8 mouse cellular contexts compared by ENCODE assay signal in genomic region chr8:11602006-11602680, GRCm38 (mm10). TPM values are rescaled to one million over a fixed set of nuclear protein-coding genes. Genes with fewer than 3 reads are reported as not detected.
DNase-seq lines count a peak whose midpoint lies in the region; ATAC-seq and TF ChIP-seq lines count a peak whose summit lies in the region.

No protein-coding gene starts in this region.

- DNase-seq in 416B (ENCODE audit: low read depth) = peak; percentile 82
- DNase-seq in adrenal gland, adult (ENCODE audit: inconsistent age in 2 of 2, low spot score in 1 of 2) = peak; percentile 63 to 90
- DNase-seq in embryo, embryonic 11 days = peak; percentile 80
- DNase-seq in heart, adult 2 months = peak; percentile 52 to 66
- DNase-seq in liver, embryonic 11.5 days (ENCODE audit: low spot score) = peak; percentile 67
- DNase-seq in neural tube, embryonic 11.5 days (ENCODE audit: low spot score) = peak; percentile 69
- DNase-seq in testis, postnatal 14 days (ENCODE audit: low spot score) = peak; percentile 53

- H3K79me2 ChIP-seq in heart, adult 2 months (replicated peaks; ENCODE audit: control insufficient read depth, insufficient read depth, low read length) = no peaks in the 10 kb centered on the region

- TF ChIP-seq POLR2A in heart, adult 2 months (IDR thresholded peaks at IDR 0.05; ENCODE audit: insufficient read depth, low read depth, low read length) = no peak

- no peak overlapping the region for H3K27ac ChIP-seq in heart, adult 2 months
- no peak overlapping the region for H3K27ac ChIP-seq in kidney, embryonic 14.5 days (ENCODE audit: low read depth, low read length)
- no peak overlapping the region for H3K27ac ChIP-seq in liver, embryonic 11.5 days (ENCODE audit: low read depth, low read length)
- H3K27ac ChIP-seq in neural tube, embryonic 11.5 days (ENCODE audit: low read depth, low read length) = no peak overlapping the region

- no peaks in the 10 kb centered on the region for H3K36me3 ChIP-seq in heart, adult 2 months (ENCODE audit: control insufficient read depth, insufficient read depth, low read length)
- no peaks in the 10 kb centered on the region for H3K36me3 ChIP-seq in kidney, embryonic 14.5 days (ENCODE audit: control insufficient read depth, insufficient read depth, low read length)
- H3K36me3 ChIP-seq in liver, embryonic 11.5 days (ENCODE audit: control insufficient read depth, insufficient read depth, low read length) = peaks cover 5% of the 10 kb centered on the region; the same call in 1 of the 2 replicates
- no peaks in the 10 kb centered on the region for H3K36me3 ChIP-seq in neural tube, embryonic 11.5 days (ENCODE audit: control insufficient read depth, insufficient read depth, low read length)

- no peak overlapping the region for H3K9ac ChIP-seq in heart, adult 2 months (ENCODE audit: low read depth, low read length)
- H3K9ac ChIP-seq in kidney, embryonic 14.5 days (ENCODE audit: low read depth, low read length) = no peak overlapping the region
- H3K9ac ChIP-seq in liver, embryonic 11.5 days (ENCODE audit: low read depth, low read length) = no peak overlapping the region
- no peak overlapping the region for H3K9ac ChIP-seq in neural tube, embryonic 11.5 days (ENCODE audit: low read length)

- TF ChIP-seq CTCF in heart, adult 2 months (IDR thresholded peaks at IDR 0.05) = peak; percentile 96

- intact Hi-C loops in heart, adult 2 months (cut with DNase I) = loop anchor here (2.0 to 5.0 kb wide), 5 partner anchors 35 to 160 kb away; partner anchors contain the start of gene 1700016D06Rik

- no peaks in the 10 kb centered on the region for H3K27me3 ChIP-seq in heart, adult 2 months (ENCODE audit: control insufficient read depth, insufficient read depth, low read length)
- H3K27me3 ChIP-seq in kidney, embryonic 14.5 days (ENCODE audit: control insufficient read depth, insufficient read depth, low read length) = no peaks in the 10 kb centered on the region
- H3K27me3 ChIP-seq in liver, embryonic 11.5 days (replicated peaks; ENCODE audit: control insufficient read depth, insufficient read depth, low read length) = no peaks in the 10 kb centered on the region
- H3K27me3 ChIP-seq in neural tube, embryonic 11.5 days (ENCODE audit: control insufficient read depth, insufficient read depth, low read length) = no peaks in the 10 kb centered on the region

- no peaks in the 10 kb centered on the region for H3K4me1 ChIP-seq in heart, adult 2 months (ENCODE audit: control insufficient read depth, insufficient read depth, low read length)
- peaks cover 4% of the 10 kb centered on the region; the same call in 1 of the 2 replicates for H3K4me1 ChIP-seq in kidney, embryonic 14.5 days (ENCODE audit: control insufficient read depth, insufficient read depth, low read length)
- no peaks in the 10 kb centered on the region for H3K4me1 ChIP-seq in liver, embryonic 11.5 days (replicated peaks; ENCODE audit: control insufficient read depth, insufficient read depth, low read length)
- H3K4me1 ChIP-seq in neural tube, embryonic 11.5 days (ENCODE audit: control insufficient read depth, insufficient read depth, low read length) = no peaks in the 10 kb centered on the region

- H3K4me2 ChIP-seq in kidney, embryonic 14.5 days (replicated peaks; ENCODE audit: low read depth, low read length) = peak overlapping the region; percentile 15; the same call in 1 of the 2 replicates
- no peak overlapping the region for H3K4me2 ChIP-seq in liver, embryonic 11.5 days
- no peak overlapping the region for H3K4me2 ChIP-seq in neural tube, embryonic 11.5 days (ENCODE audit: low read depth)

- no peak overlapping the region for H3K4me3 ChIP-seq in heart, adult 2 months
- H3K4me3 ChIP-seq in kidney, embryonic 14.5 days (ENCODE audit: low read length) = no peak overlapping the region
- no peak overlapping the region for H3K4me3 ChIP-seq in liver, embryonic 11.5 days (ENCODE audit: low read depth, low read length)
- no peak overlapping the region for H3K4me3 ChIP-seq in neural tube, embryonic 11.5 days (ENCODE audit: low read depth, low read length)

- H3K9me3 ChIP-seq in kidney, embryonic 14.5 days (ENCODE audit: control insufficient read depth, low read length) = no peaks in the 10 kb centered on the region
- no peaks in the 10 kb centered on the region for H3K9me3 ChIP-seq in liver, embryonic 11.5 days (ENCODE audit: control insufficient read depth, low read length)
- no peaks in the 10 kb centered on the region for H3K9me3 ChIP-seq in neural tube, embryonic 11.5 days (ENCODE audit: control insufficient read depth, low read length)

- TF ChIP-seq EP300 in heart, adult 2 months (IDR thresholded peaks at IDR 0.05; ENCODE audit: insufficient read depth, low read depth, low read length) = 0 out of 2 replicates have a peak, but pooled peaks have one; percentile 17

- WGBS in heart, adult 2 months = 34% methylated on average over 14 of the region's 14 CpGs
- 21% methylated on average over 14 of the region's 14 CpGs for WGBS in kidney, embryonic 14.5 days
- 41% methylated on average over 14 of the region's 14 CpGs for WGBS in liver, embryonic 11.5 days
- 44% methylated on average over 14 of the region's 14 CpGs for WGBS in neural tube, embryonic 11.5 days

- peak; percentile 91 for ATAC-seq in kidney, embryonic 14.5 days (ENCODE audit: low FRiP score, low TSS enrichment)
- ATAC-seq in liver, embryonic 11.5 days (replicated peaks; ENCODE audit: low FRiP score) = no peak
- no peak for ATAC-seq in neural tube, embryonic 11.5 days (ENCODE audit: insufficient read depth, low FRiP score, low TSS enrichment)

RNA-seq across cellular contexts. Expression of gene Ankrd10, which starts 33.4 kb away (rescaled TPM):
- total RNA-seq in heart, adult 2 months (2021) = 10 to 100 TPM; 19.3 to 21.5 TPM
- 39.9 and 57.5 TPM in 2 replicates for polyA plus RNA-seq in heart, adult 2 months (2012; rRNA removed)
- 87.6 and 112 TPM in 2 replicates for polyA plus RNA-seq in kidney, embryonic 14.5 days (2014; fragmentation: Nextera tagmentation; extraction: Ambion mirVana)
- polyA plus RNA-seq in liver, embryonic 11.5 days (2014; fragmentation: Nextera tagmentation; extraction: Ambion mirVana) = 83.6 and 86.0 TPM in 2 replicates
- 109 TPM in 2 replicates for polyA plus RNA-seq in neural tube, embryonic 11.5 days (2014; fragmentation: Nextera tagmentation; extraction: Ambion mirVana)

RNA-seq across cellular contexts. Expression of gene Ing1, which starts 46.8 kb away (rescaled TPM):
- total RNA-seq in heart, adult 2 months (2021) = 10 to 100 TPM; 19.9 to 26.9 TPM
- 9.6 and 13.1 TPM in 2 replicates for polyA plus RNA-seq in heart, adult 2 months (2012; rRNA removed)
- polyA plus RNA-seq in kidney, embryonic 14.5 days (2014; fragmentation: Nextera tagmentation; extraction: Ambion mirVana) = 35.7 and 40.7 TPM in 2 replicates
- polyA plus RNA-seq in liver, embryonic 11.5 days (2014; fragmentation: Nextera tagmentation; extraction: Ambion mirVana) = 26.7 and 31.2 TPM in 2 replicates
- polyA plus RNA-seq in neural tube, embryonic 11.5 days (2014; fragmentation: Nextera tagmentation; extraction: Ambion mirVana) = 47.7 and 48.6 TPM in 2 replicates

RNA-seq across cellular contexts. Expression of gene Cars2, which starts 51.6 kb away (rescaled TPM):
- 10 to 100 TPM; 46.5 to 47.7 TPM for total RNA-seq in heart, adult 2 months (2021)
- polyA plus RNA-seq in heart, adult 2 months (2012; rRNA removed) = 49.8 and 66.0 TPM in 2 replicates
- 22.8 and 23.8 TPM in 2 replicates for polyA plus RNA-seq in kidney, embryonic 14.5 days (2014; fragmentation: Nextera tagmentation; extraction: Ambion mirVana)
- 32.4 and 33.1 TPM in 2 replicates for polyA plus RNA-seq in liver, embryonic 11.5 days (2014; fragmentation: Nextera tagmentation; extraction: Ambion mirVana)
- polyA plus RNA-seq in neural tube, embryonic 11.5 days (2014; fragmentation: Nextera tagmentation; extraction: Ambion mirVana) = 19.1 and 20.1 TPM in 2 replicates
